ENCODE assay signal across 8 mouse cellular contexts in the genomic region with DNA sequence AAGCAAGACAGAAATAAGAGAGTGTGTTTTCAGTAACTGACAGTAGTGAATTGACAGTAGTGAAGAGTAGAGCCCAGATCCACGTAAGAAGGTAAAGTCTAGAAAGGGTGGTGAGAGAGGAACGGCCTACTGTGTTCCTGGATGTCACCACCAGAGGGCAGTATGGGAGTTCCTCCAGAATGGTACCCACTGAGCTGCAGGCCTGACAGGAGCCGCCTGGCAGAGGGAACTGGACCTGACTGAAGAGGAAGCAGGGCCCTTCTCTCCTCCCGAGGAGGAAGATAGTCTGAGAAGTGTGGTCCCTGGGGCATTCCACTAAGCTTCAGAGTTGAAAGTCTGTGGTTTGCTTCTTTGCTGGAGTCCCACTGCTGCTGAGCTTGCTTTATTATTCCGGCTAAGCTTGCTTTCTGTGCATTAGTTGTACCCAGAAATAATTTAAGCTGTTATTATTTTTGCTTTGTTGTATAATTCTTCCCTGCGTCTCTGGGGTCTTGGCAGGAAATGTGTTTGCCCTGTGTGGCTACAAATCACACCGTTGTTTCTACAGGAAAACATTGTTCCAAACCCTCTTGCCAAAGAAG. TPM values are rescaled to one million over a fixed set of nuclear protein-coding genes. Genes with fewer than 3 reads are reported as not detected.
DNase-seq lines count a peak whose midpoint lies in the region; ATAC-seq and TF ChIP-seq lines count a peak whose summit lies in the region.

No protein-coding gene starts in this region.

- H3K4me2 ChIP-seq in hindbrain, embryonic 14.5 days (replicated peaks): no peak overlapping the region

- POLR2A ChIA-PET in Patski (lab: Charles Lee): interaction anchor here (0.8 to 1.2 kb wide), 2 partner anchors 27 to 30 kb away, joined by 3 to 4 read pairs; no protein-coding TSS in a partner anchor

- peak; percentile 86 for TF ChIP-seq CTCF in Patski (IDR thresholded peaks at IDR 0.05)

- no peaks in the 10 kb centered on the region for H3K9me3 ChIP-seq in hindbrain, embryonic 14.5 days (ENCODE audit: control insufficient read depth, low read length)

- no peak overlapping the region for H3K4me3 ChIP-seq in hindbrain, embryonic 14.5 days (replicated peaks; ENCODE audit: low read length)

- in situ Hi-C loops in Patski (cut with MboI; ENCODE audit: low pct_unique_long_range_greater_than_20kb): loop anchor here (5.0 kb wide), 1 partner anchor 71 kb away; no protein-coding TSS in a partner anchor

- peak; percentile 38 for DNase-seq in Patski (ENCODE audit: low read depth, low spot score)
- DNase-seq in cerebellum, postnatal 10 days: peak; percentile 93 to 95
- DNase-seq in frontal cortex, postnatal 36 days (ENCODE audit: low spot score in 2 of 2): peak; percentile 72 to 80
- peak; percentile 84 for DNase-seq in hindbrain, embryonic 14.5 days (ENCODE audit: low spot score)
- DNase-seq in layer of hippocampus, postnatal 36 days: peak; percentile 71
- peak; percentile 88 for DNase-seq in lung, postnatal 25 days (ENCODE audit: low spot score)
- peak; percentile 71 for DNase-seq in retina, postnatal 7 days (ENCODE audit: low read depth, low spot score)
- DNase-seq in thymus, postnatal 4 days: peak; percentile 89

- CTCF ChIA-PET in Patski (lab: Charles Lee): interaction anchor here (0.7 to 3.3 kb wide), 17 partner anchors 10 to 142 kb away, joined by 3 to 27 read pairs (median 3); partner anchors contain the start of gene Lsm10

- no peaks in the 10 kb centered on the region for H3K4me1 ChIP-seq in hindbrain, embryonic 14.5 days (replicated peaks; ENCODE audit: control insufficient read depth, insufficient read depth, low read length)

- H3K36me3 ChIP-seq in hindbrain, embryonic 14.5 days (replicated peaks; ENCODE audit: control insufficient read depth, insufficient read depth): peaks cover 37% of the 10 kb centered on the region

- no peak overlapping the region for H3K9ac ChIP-seq in hindbrain, embryonic 14.5 days

- no peaks in the 10 kb centered on the region for H3K27me3 ChIP-seq in Patski
- H3K27me3 ChIP-seq in hindbrain, embryonic 14.5 days (ENCODE audit: control insufficient read depth, insufficient read depth, low read length): no peaks in the 10 kb centered on the region

- no peak overlapping the region for H3K27ac ChIP-seq in hindbrain, embryonic 14.5 days

- 32% methylated on average over 7 of the region's 7 CpGs for WGBS in hindbrain, embryonic 14.5 days

- peak; percentile 74 for ATAC-seq in Patski
- peak; percentile 80 for ATAC-seq in hindbrain, embryonic 14.5 days (ENCODE audit: low FRiP score)

RNA-seq across cellular contexts. Expression of gene Lsm10, which starts 10.3 kb away (rescaled TPM):
- polyA plus RNA-seq in Patski (2021): 30.7 TPM
- 49.1 and 51.2 TPM in 2 replicates for polyA plus RNA-seq in hindbrain, embryonic 14.5 days (2014; fragmentation: Nextera tagmentation; extraction: Ambion mirVana)
- total RNA-seq in layer of hippocampus, postnatal 36 days (2021): 10 to 100 TPM; 16.5 to 18.1 TPM

RNA-seq across cellular contexts. Expression of gene Stk40, which starts 17.7 kb away (rescaled TPM):
- polyA plus RNA-seq in Patski (2021): 11.8 TPM
- polyA plus RNA-seq in hindbrain, embryonic 14.5 days (2014; fragmentation: Nextera tagmentation; extraction: Ambion mirVana): 24.2 and 25.2 TPM in 2 replicates
- total RNA-seq in layer of hippocampus, postnatal 36 days (2021): 10 to 100 TPM; 28.5 to 29.0 TPM

RNA-seq across cellular contexts. Expression of gene Oscp1, which starts 27.7 kb away (rescaled TPM):
- 13.5 TPM for polyA plus RNA-seq in Patski (2021)
- polyA plus RNA-seq in hindbrain, embryonic 14.5 days (2014; fragmentation: Nextera tagmentation; extraction: Ambion mirVana): 39.5 and 40.7 TPM in 2 replicates
- total RNA-seq in layer of hippocampus, postnatal 36 days (2021): 10 to 100 TPM; 42.1 to 48.0 TPM

RNA-seq across cellular contexts. Expression of gene Mrps15, which starts 39.4 kb away (rescaled TPM):
- 56.7 TPM for polyA plus RNA-seq in Patski (2021)
- 121 and 124 TPM in 2 replicates for polyA plus RNA-seq in hindbrain, embryonic 14.5 days (2014; fragmentation: Nextera tagmentation; extraction: Ambion mirVana)
- total RNA-seq in layer of hippocampus, postnatal 36 days (2021): 10 to 100 TPM; 44.1 to 44.9 TPM

Comparison
In these comparisons a context has a peak if more than half of its experiments do, and no peak if none do; other contexts are left out.
1. DNase-seq: peak in every context shown above with its lines; median percentile 94 in cerebellum, postnatal 10 days; 89 in thymus, postnatal 4 days; 88 in lung, postnatal 25 days; 84 in hindbrain, embryonic 14.5 days; 76 in frontal cortex, postnatal 36 days; 71 in layer of hippocampus, postnatal 36 days; 71 in retina, postnatal 7 days; 38 in Patski.